Mouse (Mus musculus): ENCODE results near the gene Ablim1.

GRCm38 (mm10) chr19:57049592-57050090 is 265.1 kb downstream of the Ablim1 start:
- TF ChIP-seq CTCF (IDR thresholded peaks at IDR 0.05; ENCODE audit: low read depth, low read length) (no peak), POLR2A (IDR thresholded peaks at IDR 0.05; ENCODE audit: insufficient read depth, low read length) (no peak)
